Mouse (Mus musculus) CH12.LX (cell line): ENCODE measurements around the gene Nwd1. TPM values are rescaled to one million over a fixed set of nuclear protein-coding genes. Genes with fewer than 3 reads are reported as not detected.
A peak's percentile ranks its signal among the peaks of the same experiment; 100 is the strongest.

Source experiments
- DNase-seq: peaks from one replicate; pipeline ENCODE4 v3.0.0-alpha.2; 2013; ENCODE audit errors: extremely low read depth
- H3K27ac ChIP-seq: 2 replicates; pipeline ENCODE4 v1.5.1; 2012; ENCODE audit warnings: low read depth, mild to moderate bottlenecking, control low read depth, moderate library complexity; ENCODE audit not compliant: insufficient read depth
- H3K27me3 ChIP-seq: replicated peaks from 2 replicates; pipeline ENCODE3; 2012; ENCODE audit warnings: inconsistent platforms
- H3K36me3 ChIP-seq, 2 experiments: replicated peaks in 1 of 2; 2 replicates each; pipeline versions ENCODE3 to v1.6.1; 2012; ENCODE audit warnings: inconsistent platforms in 1 of 2, low read length in 1 of 2, mild to moderate bottlenecking in 1 of 2, mixed read lengths in 1 of 2, moderate library complexity in 1 of 2; ENCODE audit not compliant: control insufficient read depth in 1 of 2, insufficient read depth in 1 of 2
- H3K4me1 ChIP-seq, 2 experiments: 2 replicates each; pipeline ENCODE4 v1.6.1; 2012; ENCODE audit warnings: inconsistent platforms in 1 of 2, moderate library complexity in 1 of 2; ENCODE audit not compliant: insufficient read depth in 2 of 2, control insufficient read depth in 1 of 2
- H3K4me2 ChIP-seq: 2 replicates; pipeline ENCODE4 v1.6.1; 2012; ENCODE audit warnings: low read depth, mild to moderate bottlenecking, control low read depth; ENCODE audit not compliant: poor library complexity, insufficient read depth, severe bottlenecking
- H3K4me3 ChIP-seq, 3 experiments: fragments of 150-350 bp in 1 of 3; sonication (generic) in 1 of 3; replicated peaks in 1 of 3; 2 replicates each; pipeline versions ENCODE3 to v1.5.1; 2011 to 2012; ENCODE audit warnings: low read depth in 2 of 3, low read length in 2 of 3, mild to moderate bottlenecking in 2 of 3, moderate library complexity in 2 of 3, control low read depth in 1 of 3, improper control_type of control experiment in 1 of 3, inconsistent platforms in 1 of 3, mixed read lengths in 1 of 3; ENCODE audit not compliant: poor library complexity in 1 of 3
- H3K79me2 ChIP-seq: replicated peaks from 2 replicates; pipeline ENCODE4 v1.6.1; 2012; ENCODE audit warnings: mild to moderate bottlenecking, moderate library complexity; ENCODE audit not compliant: control insufficient read depth, poor library complexity, insufficient read depth, severe bottlenecking; ENCODE audit errors: extremely low read depth
- H3K9ac ChIP-seq: 2 replicates; pipeline ENCODE4 v1.6.1; 2012; ENCODE audit warnings: low read depth, mild to moderate bottlenecking, control low read depth, moderate library complexity; ENCODE audit not compliant: insufficient read depth
- H3K9me3 ChIP-seq: replicated peaks from 2 replicates; pipeline ENCODE3; 2012; ENCODE audit warnings: low read length, inconsistent platforms, mixed read lengths
- BHLHE40 ChIP-seq: IDR thresholded peaks from 2 replicates; pipeline ENCODE4 v1.6.1; 2011; ENCODE audit warnings: mild to moderate bottlenecking, low read depth, low read length, improper control_type of control experiment
- CHD1 ChIP-seq: IDR thresholded peaks from 2 replicates; pipeline ENCODE4 v1.6.1; 2012; ENCODE audit warnings: low read depth, low read length, improper control_type of control experiment, inconsistent platforms
- CHD2 ChIP-seq: IDR thresholded peaks from 2 replicates; pipeline ENCODE4 v1.6.1; 2011; ENCODE audit warnings: low read length, improper control_type of control experiment
- CTCF ChIP-seq, 2 experiments: IDR thresholded peaks in 1 of 2; conservative IDR thresholded peaks in 1 of 2; 2 replicates each; pipeline ENCODE4 v1.5.1; 2011 to 2012; ENCODE audit warnings: low read depth in 2 of 2, low read length in 2 of 2, improper control_type of control experiment in 1 of 2, inconsistent platforms in 1 of 2, mild to moderate bottlenecking in 1 of 2, moderate library complexity in 1 of 2
- E2F4 ChIP-seq: IDR thresholded peaks from 2 replicates; pipeline ENCODE4 v1.6.1; 2011; ENCODE audit warnings: low read depth, low read length, improper control_type of control experiment; ENCODE audit not compliant: insufficient replicate concordance
- ELF1 ChIP-seq: IDR thresholded peaks from 2 replicates; pipeline ENCODE4 v1.6.1; 2014; ENCODE audit warnings: low read depth, mild to moderate bottlenecking, inconsistent platforms, low read length, improper control_type of control experiment
- EP300 ChIP-seq: IDR thresholded peaks from 2 replicates; pipeline ENCODE4 v1.6.1; 2011; ENCODE audit warnings: low read length, improper control_type of control experiment
- ETS1 ChIP-seq: conservative IDR thresholded peaks from 2 replicates; pipeline ENCODE4 v1.6.1; 2012; ENCODE audit warnings: low read depth, mild to moderate bottlenecking, inconsistent platforms, low read length, improper control_type of control experiment, moderate library complexity
- GABPA ChIP-seq: IDR thresholded peaks from 2 replicates; pipeline ENCODE4 v1.6.1; 2012; ENCODE audit warnings: low read depth, low read length, improper control_type of control experiment, inconsistent platforms; ENCODE audit not compliant: insufficient replicate concordance
- HCFC1 ChIP-seq: IDR thresholded peaks from 2 replicates; pipeline ENCODE4 v1.6.1; 2012; ENCODE audit warnings: low read depth, mild to moderate bottlenecking, inconsistent platforms, low read length, improper control_type of control experiment
- IRF4 ChIP-seq: IDR thresholded peaks from 2 replicates; pipeline ENCODE4 v1.6.1; 2014; ENCODE audit warnings: low read depth, mild to moderate bottlenecking, inconsistent platforms, low read length, improper control_type of control experiment
- JUND ChIP-seq: conservative IDR thresholded peaks from 2 replicates; pipeline ENCODE4 v1.6.1; 2011; ENCODE audit warnings: low read depth, low read length, improper control_type of control experiment
- KAT2A ChIP-seq: IDR thresholded peaks from 2 replicates; pipeline ENCODE4 v1.6.1; 2012; ENCODE audit warnings: low read length, improper control_type of control experiment, inconsistent platforms; ENCODE audit not compliant: insufficient replicate concordance
- MAFK ChIP-seq: IDR thresholded peaks from 2 replicates; pipeline ENCODE4 v1.6.1; 2011; ENCODE audit warnings: low read length, improper control_type of control experiment; ENCODE audit not compliant: insufficient replicate concordance
- MAX ChIP-seq: IDR thresholded peaks from 2 replicates; pipeline ENCODE4 v1.6.1; 2011; ENCODE audit warnings: low read length, improper control_type of control experiment
- MAZ ChIP-seq: IDR thresholded peaks from 2 replicates; pipeline ENCODE4 v1.6.1; 2012; ENCODE audit warnings: low read depth, mild to moderate bottlenecking, inconsistent platforms, low read length, improper control_type of control experiment, moderate library complexity
- MEF2A ChIP-seq: IDR thresholded peaks from 2 replicates; pipeline ENCODE4 v1.6.1; 2014; ENCODE audit warnings: low read depth, mild to moderate bottlenecking, inconsistent platforms, low read length, improper control_type of control experiment, borderline replicate concordance
- MXI1 ChIP-seq: IDR thresholded peaks from 2 replicates; pipeline ENCODE4 v1.6.1; 2011; ENCODE audit warnings: mild to moderate bottlenecking, low read depth, low read length, improper control_type of control experiment
- MYC ChIP-seq: IDR thresholded peaks from 2 replicates; pipeline ENCODE4 v1.6.1; 2011; ENCODE audit warnings: low read depth, mild to moderate bottlenecking, improper control_type of control experiment, low read length
- NRF1 ChIP-seq: IDR thresholded peaks from 2 replicates; pipeline ENCODE4 v1.6.1; 2014; ENCODE audit warnings: low read depth, mild to moderate bottlenecking, inconsistent platforms, low read length, improper control_type of control experiment, moderate library complexity
- PAX5 ChIP-seq: IDR thresholded peaks from 2 replicates; pipeline ENCODE4 v1.6.1; 2012; ENCODE audit warnings: low read length, inconsistent platforms, mixed read lengths
- POLR2A ChIP-seq: IDR thresholded peaks from 2 replicates; pipeline ENCODE4 v1.6.1; 2011; ENCODE audit warnings: low read depth, mild to moderate bottlenecking, improper control_type of control experiment, low read length
- RAD21 ChIP-seq: IDR thresholded peaks from 2 replicates; pipeline ENCODE4 v1.6.1; 2011; ENCODE audit warnings: low read depth, mild to moderate bottlenecking, low read length, improper control_type of control experiment, moderate library complexity
- RCOR1 ChIP-seq: conservative IDR thresholded peaks from 2 replicates; pipeline ENCODE4 v1.6.1; 2012; ENCODE audit warnings: low read depth, mild to moderate bottlenecking, inconsistent platforms, low read length, improper control_type of control experiment
- SIN3A ChIP-seq: IDR thresholded peaks from 2 replicates; pipeline ENCODE4 v1.6.1; 2012; ENCODE audit warnings: low read length, improper control_type of control experiment, inconsistent platforms
- SMC3 ChIP-seq: IDR thresholded peaks from 2 replicates; pipeline ENCODE4 v1.6.1; 2011; ENCODE audit warnings: low read depth, low read length, improper control_type of control experiment
- TBP ChIP-seq: conservative IDR thresholded peaks from 2 replicates; pipeline ENCODE4 v1.6.1; 2011; ENCODE audit warnings: low read depth, low read length, improper control_type of control experiment
- TCF12 ChIP-seq: IDR thresholded peaks from 2 replicates; pipeline ENCODE4 v1.6.1; 2014; ENCODE audit warnings: low read depth, mild to moderate bottlenecking, inconsistent platforms, low read length, improper control_type of control experiment
- UBTF ChIP-seq: IDR thresholded peaks from 2 replicates; pipeline ENCODE4 v1.6.1; 2012; ENCODE audit warnings: low read depth, mild to moderate bottlenecking, inconsistent platforms, low read length, improper control_type of control experiment, moderate library complexity
- USF1 ChIP-seq: IDR thresholded peaks from 2 replicates; pipeline ENCODE4 v1.6.1; 2014; ENCODE audit warnings: low read depth, mild to moderate bottlenecking, inconsistent platforms, low read length, improper control_type of control experiment
- USF2 ChIP-seq: conservative IDR thresholded peaks from 2 replicates; pipeline ENCODE4 v1.6.1; 2011; ENCODE audit warnings: low read depth, low read length, improper control_type of control experiment
- ZC3H11A ChIP-seq: IDR thresholded peaks from 2 replicates; pipeline ENCODE4 v1.6.1; 2012; ENCODE audit warnings: low read depth, mild to moderate bottlenecking, inconsistent platforms, low read length, improper control_type of control experiment
- ZKSCAN1 ChIP-seq: IDR thresholded peaks from 2 replicates; pipeline ENCODE4 v1.6.1; 2012; ENCODE audit warnings: low read depth, inconsistent platforms, low read length, improper control_type of control experiment, borderline replicate concordance
- ZMIZ1 ChIP-seq: IDR thresholded peaks from 2 replicates; pipeline ENCODE4 v1.6.1; 2012; ENCODE audit warnings: low read depth, mild to moderate bottlenecking, inconsistent platforms, low read length, improper control_type of control experiment
- ZNF384 ChIP-seq: IDR thresholded peaks from 2 replicates; pipeline ENCODE4 v1.6.1; 2012; ENCODE audit warnings: low read depth, low read length, improper control_type of control experiment, inconsistent platforms
- dilution Hi-C: fragments of 300-500 bp; cut with MboI; formaldehyde crosslinking; loops from 2 replicates; pipeline ENCODE4 v1.14.3; 2020; ENCODE audit warnings: low sequenced_read_pairs; ENCODE audit not compliant: extremely low pct_unique_long_range_greater_than_20kb, extremely low pct_ligation_motif_present
- in situ Hi-C: fragments of 300-500 bp; cut with MboI; formaldehyde crosslinking; loops from 3 replicates; pipeline ENCODE4 v1.14.3; 2019; ENCODE audit warnings: low sequenced_read_pairs, low pct_ligation_motif_present, low pct_unique_long_range_greater_than_20kb, mixed read lengths
- polyA plus RNA-seq: library from polyadenylated mRNA; unstranded; fragments of >175 nt; gene quantifications from 2 replicates; pipeline ENCODE4 v1.2.1, GENCODE M21; 2012; ENCODE audit warnings: low read depth; ENCODE audit not compliant: insufficient read length
- total RNA-seq, 2 experiments: library from RNA; depleted of rRNA; stranded (reverse); fragments of 300-350 nt in 1 of 2; fragments of >200 nt in 1 of 2; gene quantifications; 2 replicates each; pipeline ENCODE4 v1.2.3; 2012 to 2014

The Nwd1 gene
- total and polyA plus RNA-seq, 3 experiments: 0.04 TPM; not detected in 2

DNA sequence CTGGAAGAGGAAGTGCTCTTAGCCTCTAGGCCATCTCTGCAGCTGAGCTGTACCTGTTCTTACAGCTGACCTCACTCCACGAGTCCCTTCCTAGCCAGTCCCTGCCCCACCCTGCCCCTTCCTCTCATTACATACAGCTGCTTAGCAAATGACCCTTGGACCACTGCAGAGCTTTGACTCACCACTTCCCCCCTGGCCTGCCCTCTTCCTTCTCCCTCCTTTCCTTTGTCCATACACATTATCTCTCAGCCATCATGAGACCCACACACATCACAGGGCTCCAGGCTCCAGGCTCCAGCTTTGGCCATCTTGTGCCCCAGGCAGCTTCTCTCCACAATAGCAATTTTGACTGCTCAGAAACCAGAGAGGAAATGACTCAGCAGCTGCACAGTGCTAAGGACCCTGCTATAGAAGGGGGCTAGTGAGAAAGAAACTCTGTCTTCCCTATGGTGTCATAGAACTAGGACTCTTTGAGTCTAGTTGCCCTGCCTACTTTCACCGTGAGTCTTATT lies 36.6 kb downstream of the Nwd1 start:
- Histone ChIP-seq H3K27ac (peak overlapping the region; percentile 1; the same call in 1 of the 2 replicates), H3K4me3 (no peak overlapping the region), H3K36me3 (no peaks in the 10 kb centered on the region), H3K27me3 (no peaks in the 10 kb centered on the region), H3K4me1 (peaks cover 15 to 25% of the 10 kb centered on the region in 2 experiments), H3K9ac (no peak overlapping the region), H3K9me3 (no peaks in the 10 kb centered on the region), H3K79me2 (no peaks in the 10 kb centered on the region), H3K4me2 (peak overlapping the region; percentile 52; the same call in 1 of the 2 replicates)
- 0 out of 2 replicates have a peak, but pooled peaks have one; percentile 22 for TF ChIP-seq ELF1
- 0 out of 2 replicates have a peak, but pooled peaks have one; percentile 33 for TF ChIP-seq JUND
- no peak for TF ChIP-seq SMC3
- TF ChIP-seq NRF1: no peak
- no peak for TF ChIP-seq CTCF (conservative IDR thresholded peaks at IDR 0.05 in 1 of 2, IDR thresholded peaks at IDR 0.05 in 1 of 2; ENCODE audit: low read depth in 2 of 2, low read length in 2 of 2)
- no peak for TF ChIP-seq RCOR1
- TF ChIP-seq EP300: no peak; the same call in 1 of the 2 replicates
- TF ChIP-seq TCF12: no peak
- TF ChIP-seq MAZ: no peak
- TF ChIP-seq IRF4: peak; percentile 64
- no peak for TF ChIP-seq ZC3H11A
- no peak for TF ChIP-seq USF2
- TF ChIP-seq MAX: no peak
- TF ChIP-seq MAFK: peak; percentile 62; the same call in 1 of the 2 replicates
- no peak for TF ChIP-seq CHD1
- TF ChIP-seq MEF2A: no peak
- no peak for TF ChIP-seq GABPA
- no peak for TF ChIP-seq PAX5
- no peak for TF ChIP-seq MYC
- no peak for TF ChIP-seq E2F4
- no peak for TF ChIP-seq HCFC1
- no peak for TF ChIP-seq UBTF
- no peak for TF ChIP-seq MXI1
- TF ChIP-seq BHLHE40: no peak
- TF ChIP-seq POLR2A: no peak
- no peak for TF ChIP-seq ZMIZ1
- TF ChIP-seq USF1: no peak
- no peak for TF ChIP-seq KAT2A
- TF ChIP-seq CHD2: no peak
- TF ChIP-seq SIN3A: no peak
- TF ChIP-seq ETS1: no peak
- TF ChIP-seq RAD21: no peak
- TF ChIP-seq TBP: 0 out of 2 replicates have a peak, but pooled peaks have one; percentile 22
- TF ChIP-seq ZKSCAN1: no peak
- TF ChIP-seq ZNF384: no peak
- dilution Hi-C loops: no loop called here
- peak; percentile 69 for DNase-seq
- in situ Hi-C loops: loop anchor here (5.0 kb wide), 1 partner anchor 64 kb away; no protein-coding TSS in a partner anchor
